In genomic region chr1:171681009-171681408, GRCm38 (mm10) we compare ENCODE assay signal across 13 mouse cellular contexts. TPM values are rescaled to one million over a fixed set of nuclear protein-coding genes. Genes with fewer than 3 reads are reported as not detected.
A peak's percentile ranks its signal among the peaks of the same experiment; 100 is the strongest.
DNase-seq lines count a peak whose midpoint lies in the region; ATAC-seq and TF ChIP-seq lines count a peak whose summit lies in the region.
"Had no signal": no experiment of that assay in that cellular context is flagged by ENCODE, and none has a peak within 500 bp of the region (broad histone marks: within the 10 kb centered on the region; RNA-seq: fewer than 3 reads in every experiment).

No protein-coding gene starts in this region.

- H3K9me3 ChIP-seq in MEL (replicated peaks; ENCODE audit: insufficient read depth, low read length) = no peaks in the 10 kb centered on the region
- no peaks in the 10 kb centered on the region for H3K9me3 ChIP-seq in liver, embryonic 14.5 days (ENCODE audit: control insufficient read depth, low read length)
- H3K9me3 ChIP-seq in embryonic facial prominence, embryonic 10.5 days = no peaks in the 10 kb centered on the region
- H3K9me3 ChIP-seq: forebrain, embryonic 12.5 days; neural tube, embryonic 12.5 days had no signal

- H3K4me1 ChIP-seq in MEL (ENCODE audit: control insufficient read depth in 1 of 2, insufficient read depth in 2 of 2, low read length in 2 of 2) = peaks cover 14 to 40% of the 10 kb centered on the region in 2 experiments
- peaks cover 0 to 13% of the 10 kb centered on the region in 2 experiments; a peak in 3 of 4 replicates for H3K4me1 ChIP-seq in liver, embryonic 14.5 days (replicated peaks; ENCODE audit: control insufficient read depth in 2 of 2, insufficient read depth in 2 of 2, low read length in 1 of 2)
- peaks cover 17% of the 10 kb centered on the region for H3K4me1 ChIP-seq in spleen, adult 2 months (ENCODE audit: control insufficient read depth, insufficient read depth, insufficient read length)
- no peaks in the 10 kb centered on the region for H3K4me1 ChIP-seq in embryonic facial prominence, embryonic 10.5 days
- H3K4me1 ChIP-seq: forebrain, embryonic 12.5 days; neural tube, embryonic 12.5 days had no signal

- H3K4me3 ChIP-seq in MEL (ENCODE audit: control insufficient read depth in 1 of 2, insufficient read depth in 1 of 2, low read depth in 2 of 2, low read length in 2 of 2) = peak overlapping the region; percentile 69 to 77
- no peak overlapping the region for H3K4me3 ChIP-seq in liver, embryonic 14.5 days (ENCODE audit: insufficient read depth in 1 of 2, low read depth in 2 of 2, low read length in 2 of 2)
- H3K4me3 ChIP-seq in spleen, adult 2 months (ENCODE audit: extremely low read depth, insufficient read depth, insufficient read length) = peak overlapping the region; percentile 99
- H3K4me3 ChIP-seq in embryonic facial prominence, embryonic 10.5 days = no peak overlapping the region
- no peak overlapping the region for H3K4me3 ChIP-seq in gastrocnemius, adult 2 months
- H3K4me3 ChIP-seq: forebrain, embryonic 12.5 days; neural tube, embryonic 12.5 days had no signal

- peak; percentile 48 to 84; a peak in 2 of 4 replicates for TF ChIP-seq POLR2A in MEL (IDR thresholded peaks at IDR 0.05; ENCODE audit: control insufficient read depth in 1 of 2, insufficient read depth in 1 of 2, low read depth in 1 of 2, low read length in 2 of 2, poor library complexity in 1 of 2)
- peak; percentile 12; the same call in 1 of the 2 replicates for TF ChIP-seq POLR2A in spleen, adult 2 months (IDR thresholded peaks at IDR 0.05; ENCODE audit: low read depth, low read length)

- H3K27ac ChIP-seq in MEL (ENCODE audit: control insufficient read depth, low read depth, low read length) = peak overlapping the region; percentile 97
- no peak overlapping the region for H3K27ac ChIP-seq in liver, embryonic 14.5 days
- peak overlapping the region; percentile 96 for H3K27ac ChIP-seq in spleen, adult 2 months (ENCODE audit: insufficient read depth, low read length)
- no peak overlapping the region for H3K27ac ChIP-seq in embryonic facial prominence, embryonic 10.5 days (replicated peaks)
- no peak overlapping the region for H3K27ac ChIP-seq in gastrocnemius, adult 2 months
- H3K27ac ChIP-seq: forebrain, embryonic 12.5 days; neural tube, embryonic 12.5 days had no signal

- H3K9ac ChIP-seq in MEL (ENCODE audit: control insufficient read depth, low read depth, low read length, poor library complexity, severe bottlenecking) = peak overlapping the region; percentile 97
- H3K9ac ChIP-seq in liver, embryonic 14.5 days (replicated peaks) = no peak overlapping the region
- H3K9ac ChIP-seq: forebrain, embryonic 12.5 days; neural tube, embryonic 12.5 days had no signal

- no peak for TF ChIP-seq CTCF in MEL (IDR thresholded peaks at IDR 0.05 in 2 of 3, conservative IDR thresholded peaks at IDR 0.05 in 1 of 3; ENCODE audit: control insufficient read depth in 1 of 3, insufficient read depth in 1 of 3, low read depth in 2 of 3, low read length in 3 of 3, poor library complexity in 1 of 3, severe bottlenecking in 1 of 3)
- TF ChIP-seq CTCF in liver, embryonic 14.5 days (IDR thresholded peaks at IDR 0.05; ENCODE audit: low read depth) = no peak
- TF ChIP-seq CTCF in spleen, adult 2 months (IDR thresholded peaks at IDR 0.05; ENCODE audit: extremely low read depth, insufficient read depth, insufficient read length, insufficient replicate concordance) = no peak
- no peak for TF ChIP-seq CTCF in gastrocnemius, adult 2 months (IDR thresholded peaks at IDR 0.05)

- ATAC-seq in liver, embryonic 14.5 days (ENCODE audit: insufficient read depth) = no peak
- ATAC-seq: intestine, embryonic 16.5 days; lung, postnatal 0 days; Patski had no signal

- TF ChIP-seq RAD21 in MEL (IDR thresholded peaks at IDR 0.05; ENCODE audit: low read depth, low read length) = no peak

- H3K79me2 ChIP-seq in MEL (ENCODE audit: control insufficient read depth, insufficient read depth, low read length, poor library complexity) = peaks cover 23% of the 10 kb centered on the region

- WGBS in liver, embryonic 14.5 days (ENCODE audit: insufficient replicate concordance) = 29% methylated on average over 7 of the region's 7 CpGs
- WGBS in spleen, adult 2 months = 6% methylated on average over 7 of the region's 7 CpGs
- WGBS in embryonic facial prominence, embryonic 10.5 days = 89% methylated on average over 7 of the region's 7 CpGs

- peaks cover 0 to 47% of the 10 kb centered on the region in 2 experiments; a peak in 2 of 4 replicates for H3K36me3 ChIP-seq in MEL (ENCODE audit: control insufficient read depth in 1 of 2, insufficient read depth in 2 of 2, low read length in 2 of 2)
- no peaks in the 10 kb centered on the region for H3K36me3 ChIP-seq in liver, embryonic 14.5 days (replicated peaks; ENCODE audit: control insufficient read depth, insufficient read depth, low read depth)
- 0 out of 2 replicates have a peak, but pooled peaks cover 2% of the 10 kb centered on the region for H3K36me3 ChIP-seq in spleen, adult 2 months (ENCODE audit: control insufficient read depth, insufficient read depth, low read length)
- no peaks in the 10 kb centered on the region for H3K36me3 ChIP-seq in embryonic facial prominence, embryonic 10.5 days (replicated peaks)
- H3K36me3 ChIP-seq: forebrain, embryonic 12.5 days; neural tube, embryonic 12.5 days had no signal

- DNase-seq in CD4-positive helper T cell, adult 2 months (ENCODE audit: low read depth, low spot score) = peak; percentile 63
- peak; percentile 91 for DNase-seq in MEL (ENCODE audit: low read depth, low spot score)
- no peak for DNase-seq in liver, embryonic 14.5 days (ENCODE audit: low read depth in 3 of 3, low spot score in 3 of 3)
- peak in 1 of 2 experiments; percentile 63 for DNase-seq in spleen, adult 2 months (ENCODE audit: low read depth in 1 of 2, low spot score in 2 of 2)
- no peak for DNase-seq in embryonic facial prominence, embryonic 10.5 days (ENCODE audit: low spot score)
- DNase-seq in gastrocnemius, adult 2 months = no peak
- no peak for DNase-seq in kidney, adult 11 months
- DNase-seq: layer of hippocampus, postnatal 36 days had no signal

- H3K27me3 ChIP-seq in MEL (ENCODE audit: control insufficient read depth in 1 of 2, insufficient read depth in 2 of 2, low read length in 2 of 2) = no peaks in the 10 kb centered on the region
- H3K27me3 ChIP-seq in liver, embryonic 14.5 days (ENCODE audit: control insufficient read depth, insufficient read depth, low read length) = no peaks in the 10 kb centered on the region
- no peaks in the 10 kb centered on the region for H3K27me3 ChIP-seq in spleen, adult 2 months (ENCODE audit: control insufficient read depth, insufficient read depth, low read length)
- no peaks in the 10 kb centered on the region for H3K27me3 ChIP-seq in embryonic facial prominence, embryonic 10.5 days (replicated peaks; ENCODE audit: low read depth, poor library complexity, severe bottlenecking)
- H3K27me3 ChIP-seq: forebrain, embryonic 12.5 days; neural tube, embryonic 12.5 days; Patski had no signal

- H3K4me2 ChIP-seq in liver, embryonic 14.5 days (ENCODE audit: low read depth) = peak overlapping the region; percentile 26
- H3K4me2 ChIP-seq: forebrain, embryonic 12.5 days; neural tube, embryonic 12.5 days had no signal

- TF ChIP-seq EP300 in MEL (IDR thresholded peaks at IDR 0.05; ENCODE audit: low read depth in 1 of 2, low read length in 2 of 2) = peak; percentile 31 to 68; a peak in 3 of 4 replicates
- TF ChIP-seq EP300 in liver, embryonic 14.5 days (IDR thresholded peaks at IDR 0.05; ENCODE audit: low read depth) = no peak

- intact Hi-C loops in gastrocnemius, adult 2 months (cut with DNase I) = no loop called here

TF ChIP-seq in MEL, 35 proteins besides CTCF, POLR2A, EP300 and RAD21 (continues in another document):
- TF ChIP-seq MXI1 (IDR thresholded peaks at IDR 0.05; ENCODE audit: low read depth, low read length) (peak; percentile 38; the same call in 1 of the 2 replicates), TAL1 (IDR thresholded peaks at IDR 0.05; ENCODE audit: low read length) (no peak), ZMIZ1 (IDR thresholded peaks at IDR 0.05; ENCODE audit: low read depth, low read length) (peak; percentile 66), ETS1 (IDR thresholded peaks at IDR 0.05; ENCODE audit: low read depth, low read length) (peak; percentile 54), TCF12 (IDR thresholded peaks at IDR 0.05; ENCODE audit: low read depth, low read length) (peak; percentile 50; the same call in 1 of the 2 replicates), MYC (IDR thresholded peaks at IDR 0.05; ENCODE audit: low read depth, low read length) (no peak; the same call in 1 of the 2 replicates), POLR2AphosphoS2 (IDR thresholded peaks at IDR 0.05; ENCODE audit: low read length) (peak; percentile 77), ELF1 (IDR thresholded peaks at IDR 0.05; ENCODE audit: low read depth, low read length) (peak; percentile 92), NELFE (IDR thresholded peaks at IDR 0.05; ENCODE audit: low read depth, low read length) (peak; percentile 74), BHLHE40 (IDR thresholded peaks at IDR 0.05; ENCODE audit: borderline replicate concordance, low read depth, low read length) (no peak), GATA1 (IDR thresholded peaks at IDR 0.05; ENCODE audit: low read depth, low read length) (peak; percentile 43), HCFC1 (IDR thresholded peaks at IDR 0.05; ENCODE audit: low read depth, low read length) (peak; percentile 64; the same call in 1 of the 2 replicates), SIN3A (IDR thresholded peaks at IDR 0.05; ENCODE audit: low read length) (peak; percentile 68; the same call in 1 of the 2 replicates)

RNA-seq across cellular contexts. Expression of gene Cd48, which starts 0.8 kb away (rescaled TPM):
- 84.6 and 108 TPM in 2 replicates for total RNA-seq in MEL (2012; rRNA removed)
- polyA plus RNA-seq in MEL (2012; ENCODE audit: insufficient read depth in 1 of 2, insufficient read length in 2 of 2, low read depth in 1 of 2, low replicate concordance in 2 of 2, missing spikeins in 1 of 2) = 10 to 100 TPM in 1 of 2 experiments, not detected in 1; 64.6 TPM
- 5.1 and 5.6 TPM in 2 replicates for polyA plus RNA-seq in liver, embryonic 14.5 days (2012; rRNA removed)
- polyA plus RNA-seq in liver, embryonic 14.5 days (2014; fragmentation: Nextera tagmentation; extraction: Ambion mirVana) = 8.9 and 11.2 TPM in 2 replicates
- 46.1 and 50.3 TPM in 2 replicates for polyA plus RNA-seq in spleen, adult 2 months (2012; rRNA removed)
- polyA plus RNA-seq in embryonic facial prominence, embryonic 10.5 days (2016; fragmentation: Nextera tagmentation; extraction: Ambion mirVana) = 0.29 and 0.55 TPM in 2 replicates
- total RNA-seq in gastrocnemius, adult 2 months (2021) = under 1 TPM; 0.41 to 0.89 TPM
- polyA plus RNA-seq: Patski had no signal

RNA-seq across cellular contexts. Expression of gene Slamf7, which starts 28.2 kb away (rescaled TPM):
- not detected in 2 replicates for total RNA-seq in MEL (2012; rRNA removed)
- polyA plus RNA-seq in MEL (2012; ENCODE audit: insufficient read depth in 1 of 2, insufficient read length in 2 of 2, low read depth in 1 of 2, low replicate concordance in 2 of 2, missing spikeins in 1 of 2) = not detected
- 0.03 and 0.04 TPM in 2 replicates for polyA plus RNA-seq in liver, embryonic 14.5 days (2012; rRNA removed)
- polyA plus RNA-seq in liver, embryonic 14.5 days (2014; fragmentation: Nextera tagmentation; extraction: Ambion mirVana) = 0.17 and 0.25 TPM in 2 replicates
- polyA plus RNA-seq in spleen, adult 2 months (2012; rRNA removed) = 9.6 and 12.3 TPM in 2 replicates
- not detected in 2 replicates for polyA plus RNA-seq in embryonic facial prominence, embryonic 10.5 days (2016; fragmentation: Nextera tagmentation; extraction: Ambion mirVana)
- total RNA-seq in gastrocnemius, adult 2 months (2021) = under 1 TPM in 1 of 2 experiments, not detected in 1; 0.18 TPM
- total RNA-seq: layer of hippocampus, postnatal 36 days had no signal
- polyA plus RNA-seq: forebrain, embryonic 12.5 days; neural tube, embryonic 12.5 days; Patski had no signal

Comparison
In these comparisons a context has a peak if more than half of its experiments do, and no peak if none do; other contexts are left out.
1. DNase-seq: peak in CD4-positive helper T cell, adult 2 months (single experiment) and MEL (single experiment); none in liver, embryonic 14.5 days (0 of 3), embryonic facial prominence, embryonic 10.5 days (single experiment), gastrocnemius, adult 2 months (single experiment) and kidney, adult 11 months (single experiment).
2. H3K27ac ChIP-seq: peak in MEL (single experiment) and spleen, adult 2 months (single experiment); none in liver, embryonic 14.5 days (single experiment), embryonic facial prominence, embryonic 10.5 days (single experiment) and gastrocnemius, adult 2 months (single experiment).
3. H3K4me3 ChIP-seq: peak in MEL (2 of 2) and spleen, adult 2 months (single experiment); none in liver, embryonic 14.5 days (0 of 2), embryonic facial prominence, embryonic 10.5 days (single experiment) and gastrocnemius, adult 2 months (single experiment).